Mouse (Mus musculus) embryonic facial prominence, embryonic 14.5 days (tissue): Measurements from ENCODE around the gene Lrrc4c. TPM values are rescaled to one million over a fixed set of nuclear protein-coding genes. Genes with fewer than 3 reads are reported as not detected.

Experiments used
- ATAC-seq: fragments of 200-750 bp; cut with Nextera tagmentation; 2 replicates; pipeline ENCODE4 v1.8.0; 2017; ENCODE audit warnings: low read depth, moderate number of reproducible peaks, moderate TSS enrichment
- DNase-seq: peaks from one replicate; pipeline ENCODE4 v3.0.0-alpha.2; 2015; ENCODE audit warnings: low spot score
- H3K27ac ChIP-seq: fragments of 300-500 bp; sonication (generic); replicated peaks from 2 replicates; pipeline ENCODE4 v1.5.1; 2014; ENCODE audit warnings: low read depth, mild to moderate bottlenecking, low read length, moderate library complexity
- H3K27me3 ChIP-seq: fragments of 300-500 bp; sonication (generic); replicated peaks from 2 replicates; pipeline ENCODE4 v1.6.1; 2014; ENCODE audit warnings: low read length; ENCODE audit not compliant: control insufficient read depth, insufficient read depth
- H3K36me3 ChIP-seq: fragments of 300-500 bp; sonication (generic); 2 replicates; pipeline ENCODE4 v1.6.1; 2014; ENCODE audit warnings: low read length, mixed read lengths; ENCODE audit not compliant: control insufficient read depth, insufficient read depth
- H3K4me1 ChIP-seq: fragments of 300-500 bp; sonication (generic); 2 replicates; pipeline ENCODE4 v1.6.1; 2014; ENCODE audit warnings: antibody characterized with exemption, low read length; ENCODE audit not compliant: control insufficient read depth, insufficient read depth
- H3K4me2 ChIP-seq: fragments of 300-500 bp; sonication (generic); 2 replicates; pipeline ENCODE4 v1.6.1; 2014; ENCODE audit warnings: low read depth, mild to moderate bottlenecking, low read length, moderate library complexity, mixed read lengths
- H3K4me3 ChIP-seq: fragments of 300-500 bp; sonication (generic); 2 replicates; pipeline ENCODE4 v1.5.1; 2014; ENCODE audit warnings: low read depth, mild to moderate bottlenecking, low read length
- H3K9ac ChIP-seq: fragments of 300-500 bp; sonication (generic); 2 replicates; pipeline ENCODE4 v1.6.1; 2014; ENCODE audit warnings: low read depth, mild to moderate bottlenecking, low read length, moderate library complexity, mixed read lengths
- H3K9me3 ChIP-seq: fragments of 300-500 bp; sonication (generic); 2 replicates; pipeline ENCODE4 v1.6.1; 2016; ENCODE audit warnings: low read length; ENCODE audit not compliant: control insufficient read depth
- WGBS: fragments of 180-500 bp; shearing (Covaris S2); extraction: QIAGEN DNeasy Blood & Tissue Kit; methylation state at CpG from one replicate; pipeline ENCODE4 v1.1.7; 2014; 5-methylcytosine and 5-hydroxymethylcytosine counted together
- polyA plus RNA-seq: library from polyadenylated mRNA; unstranded; fragments of >200 nt; fragmentation: Nextera tagmentation; extraction: Ambion mirVana; gene quantifications from 2 replicates; pipeline ENCODE4 v1.2.1, GENCODE M21; 2014

Lrrc4c gene
- polyA plus RNA-seq, 1 experiment from 2014 or later = 1.9 TPM

- WGBS = 75% methylated on average over 5 of the region's 5 CpGs
- no peak overlapping the region for H3K9ac ChIP-seq
- no peak overlapping the region for H3K4me3 ChIP-seq
- ATAC-seq (no peak), DNase-seq (no peak)
- no peaks in the 10 kb centered on the region for H3K9me3 ChIP-seq
- H3K36me3 ChIP-seq = no peaks in the 10 kb centered on the region
- no peaks in the 10 kb centered on the region for H3K27me3 ChIP-seq
- no peak overlapping the region for H3K27ac ChIP-seq
- H3K4me2 ChIP-seq = no peak overlapping the region
- H3K4me1 ChIP-seq = no peaks in the 10 kb centered on the region; the same call in 1 of the 2 replicates
These were observed 1169.6 kb downstream of the Lrrc4c start for GRCm38 (mm10) chr2:97487567-97487966.

- Histone ChIP-seq H3K9ac (no peak overlapping the region), H3K4me3 (no peak overlapping the region), H3K27me3 (no peaks in the 10 kb centered on the region), H3K4me1 (no peaks in the 10 kb centered on the region), H3K36me3 (no peaks in the 10 kb centered on the region), H3K4me2 (no peak overlapping the region), H3K9me3 (no peaks in the 10 kb centered on the region), H3K27ac (no peak overlapping the region)
- no peak for DNase-seq
- ATAC-seq = no peak
These were observed 1179.1 kb downstream of the Lrrc4c start for GRCm38 (mm10) chr2:97497069-97497468.

- Histone ChIP-seq H3K27me3 (no peaks in the 10 kb centered on the region), H3K4me3 (no peak overlapping the region), H3K27ac (no peak overlapping the region), H3K4me2 (no peak overlapping the region), H3K36me3 (no peaks in the 10 kb centered on the region), H3K4me1 (no peaks in the 10 kb centered on the region), H3K9ac (no peak overlapping the region), H3K9me3 (no peaks in the 10 kb centered on the region)
- DNase-seq = no peak
- no peak for ATAC-seq
- WGBS = 83% methylated on average over 1 of the region's 1 CpGs
These were observed 1184.5 kb downstream of the Lrrc4c start for GRCm38 (mm10) chr2:97502501-97502900.

- Histone ChIP-seq H3K9ac (no peak overlapping the region), H3K4me1 (no peaks in the 10 kb centered on the region), H3K27me3 (no peaks in the 10 kb centered on the region), H3K4me2 (no peak overlapping the region), H3K36me3 (no peaks in the 10 kb centered on the region), H3K27ac (no peak overlapping the region), H3K4me3 (no peak overlapping the region), H3K9me3 (no peaks in the 10 kb centered on the region)
- DNase-seq (no peak), ATAC-seq (no peak)
- 68% methylated on average over 5 of the region's 5 CpGs for WGBS
These were observed 1186.9 kb downstream of the Lrrc4c start for GRCm38 (mm10) chr2:97504902-97505301.

- H3K9ac ChIP-seq = no peak overlapping the region
- no peak overlapping the region for H3K4me2 ChIP-seq
- H3K4me3 ChIP-seq = no peak overlapping the region
- ATAC-seq (peak; percentile 74; the same call in 1 of the 2 replicates), DNase-seq (peak; percentile 23)
- H3K27me3 ChIP-seq = no peaks in the 10 kb centered on the region
- no peaks in the 10 kb centered on the region for H3K36me3 ChIP-seq
- H3K9me3 ChIP-seq = no peaks in the 10 kb centered on the region
- H3K4me1 ChIP-seq = no peaks in the 10 kb centered on the region
- no peak overlapping the region for H3K27ac ChIP-seq
- WGBS = 54% methylated on average over 2 of the region's 2 CpGs
These were observed 1206.4 kb downstream of the Lrrc4c start for GRCm38 (mm10) chr2:97524256-97524922.

GRCm38 (mm10) chr2:97525107-97525506, 1207.1 kb downstream of the Lrrc4c start:
- WGBS = 84% methylated on average over 2 of the region's 2 CpGs
- ATAC-seq (no peak), DNase-seq (no peak)
- H3K36me3 ChIP-seq = no peaks in the 10 kb centered on the region
- H3K27me3 ChIP-seq = no peaks in the 10 kb centered on the region
- no peaks in the 10 kb centered on the region for H3K4me1 ChIP-seq
- H3K9me3 ChIP-seq = no peaks in the 10 kb centered on the region
- no peak overlapping the region for H3K4me2 ChIP-seq
- no peak overlapping the region for H3K27ac ChIP-seq
- no peak overlapping the region for H3K4me3 ChIP-seq
- H3K9ac ChIP-seq = no peak overlapping the region

- Histone ChIP-seq H3K4me2 (no peak overlapping the region), H3K4me1 (no peaks in the 10 kb centered on the region), H3K27me3 (no peaks in the 10 kb centered on the region), H3K36me3 (no peaks in the 10 kb centered on the region), H3K27ac (no peak overlapping the region), H3K9ac (no peak overlapping the region), H3K9me3 (no peaks in the 10 kb centered on the region), H3K4me3 (no peak overlapping the region)
- ATAC-seq (no peak), DNase-seq (no peak)
- 71% methylated on average over 4 of the region's 4 CpGs for WGBS
These were observed 1212.7 kb downstream of the Lrrc4c start for GRCm38 (mm10) chr2:97530622-97531021.

- Histone ChIP-seq H3K4me2 (no peak overlapping the region), H3K9ac (no peak overlapping the region), H3K27me3 (no peaks in the 10 kb centered on the region), H3K9me3 (no peaks in the 10 kb centered on the region), H3K27ac (no peak overlapping the region), H3K4me3 (no peak overlapping the region), H3K36me3 (no peaks in the 10 kb centered on the region), H3K4me1 (no peaks in the 10 kb centered on the region)
- 68% methylated on average over 10 of the region's 10 CpGs for WGBS
- DNase-seq = peak; percentile 36
- peak; percentile 67; the same call in 1 of the 2 replicates for ATAC-seq
These were observed 1226.0 kb downstream of the Lrrc4c start for GRCm38 (mm10) chr2:97543691-97544672.
